Mouse (Mus musculus) myocyte (in vitro differentiated cells): Measurements from ENCODE around the gene Fkrp. TPM values are rescaled to one million over a fixed set of nuclear protein-coding genes. Genes with fewer than 3 reads are reported as not detected.

Experiments
- H3K27me3 ChIP-seq: one replicate; pipeline ENCODE4 v1.6.1; 2011; ENCODE audit not compliant: control insufficient read depth, insufficient read depth, insufficient read length
- H3K36me3 ChIP-seq: one replicate; pipeline ENCODE4 v1.6.1; 2011; ENCODE audit not compliant: control insufficient read depth, insufficient read depth
- H3K4me2 ChIP-seq: one replicate; pipeline ENCODE4 v1.6.1; 2011; ENCODE audit warnings: low read depth, control low read depth
- H3K4me3 ChIP-seq: one replicate; pipeline ENCODE4 v1.5.1; 2011; ENCODE audit warnings: mild to moderate bottlenecking, control low read depth, moderate library complexity
- H3K79me2 ChIP-seq: one replicate; pipeline ENCODE4 v1.6.1; 2011; ENCODE audit not compliant: control insufficient read depth, insufficient read depth
- H3ac ChIP-seq: one replicate; pipeline ENCODE4 v1.6.1; 2011; ENCODE audit not compliant: control insufficient read depth, insufficient read length
- CEBPB ChIP-seq: IDR thresholded peaks from 2 replicates; pipeline ENCODE4 v1.6.1; 2011; ENCODE audit warnings: mild to moderate bottlenecking, moderate library complexity; ENCODE audit not compliant: poor library complexity, insufficient read depth, severe bottlenecking
- E2F4 ChIP-seq: IDR thresholded peaks from one replicate; pipeline ENCODE4 v1.6.1; 2011; ENCODE audit warnings: mild to moderate bottlenecking, control low read depth, moderate library complexity; ENCODE audit not compliant: insufficient read depth
- MAX ChIP-seq: IDR thresholded peaks from one replicate; pipeline ENCODE4 v1.6.1; 2011; ENCODE audit warnings: low read depth, mild to moderate bottlenecking, control low read depth
- MYOD1 ChIP-seq, 3 experiments: IDR thresholded peaks; one replicate each; pipeline ENCODE4 v1.6.1; 2011; ENCODE audit warnings: control low read depth in 2 of 3, low read depth in 2 of 3, mild to moderate bottlenecking in 2 of 3, moderate library complexity in 1 of 3; ENCODE audit not compliant: insufficient read length in 2 of 3, control insufficient read depth in 1 of 3
- MYOG ChIP-seq, 3 experiments: IDR thresholded peaks; one replicate each; pipeline ENCODE4 v1.6.1; 2011; ENCODE audit warnings: control low read depth in 2 of 3, low read depth in 2 of 3, mild to moderate bottlenecking in 2 of 3; ENCODE audit not compliant: insufficient read length in 2 of 3, control insufficient read depth in 1 of 3, insufficient read depth in 1 of 3
- POLR2A ChIP-seq: IDR thresholded peaks from one replicate; pipeline ENCODE4 v1.6.1; 2011; ENCODE audit warnings: low read depth, mild to moderate bottlenecking, control low read depth, moderate library complexity; ENCODE audit not compliant: insufficient read length
- POLR2AphosphoS2 ChIP-seq: IDR thresholded peaks from one replicate; pipeline ENCODE4 v1.6.1; 2011; ENCODE audit warnings: low read depth, control low read depth; ENCODE audit not compliant: insufficient read length
- REST ChIP-seq: IDR thresholded peaks from one replicate; pipeline ENCODE4 v1.6.1; 2011; ENCODE audit warnings: mild to moderate bottlenecking, control low read depth, moderate library complexity; ENCODE audit not compliant: insufficient read depth, insufficient read length
- SRF ChIP-seq: IDR thresholded peaks from one replicate; pipeline ENCODE4 v1.6.1; 2011; ENCODE audit warnings: low read depth; ENCODE audit not compliant: control insufficient read depth, insufficient read length
- TCF12 ChIP-seq: IDR thresholded peaks from one replicate; pipeline ENCODE4 v1.6.1; 2011; ENCODE audit warnings: mild to moderate bottlenecking, control low read depth; ENCODE audit not compliant: poor library complexity, insufficient read depth, severe bottlenecking
- TCF3 ChIP-seq: IDR thresholded peaks from one replicate; pipeline ENCODE4 v1.6.1; 2011; ENCODE audit warnings: low read depth, control low read depth; ENCODE audit not compliant: insufficient read length
- USF1 ChIP-seq: IDR thresholded peaks from one replicate; pipeline ENCODE4 v1.6.1; 2011; ENCODE audit warnings: low read depth, mild to moderate bottlenecking, control low read depth, moderate library complexity
- polyA plus RNA-seq: library from polyadenylated mRNA; unstranded; fragments of >200 nt; fragmentation: generic; extraction: Trizol; gene quantifications from one replicate; pipeline ENCODE4 v1.2.1, GENCODE M21; 2012; ENCODE audit warnings: missing spikeins

The Fkrp gene
- polyA plus RNA-seq, 1 experiment = 26.7 TPM

GRCm38 (mm10) chr7:16825785-16826184 is 9.3 kb upstream of the Fkrp start:
- no peaks in the 10 kb centered on the region for H3K27me3 ChIP-seq
- no peak overlapping the region for H3ac ChIP-seq
- peaks cover 3% of the 10 kb centered on the region for H3K36me3 ChIP-seq
- peaks cover 25% of the 10 kb centered on the region for H3K79me2 ChIP-seq
- no peak overlapping the region for H3K4me3 ChIP-seq
- no peak for TF ChIP-seq POLR2AphosphoS2
- TF ChIP-seq SRF = no peak
- no peak for TF ChIP-seq USF1
- no peak for TF ChIP-seq CEBPB
- TF ChIP-seq MAX = no peak
- TF ChIP-seq MYOD1 (IDR thresholded peaks at IDR 0.05; ENCODE audit: control insufficient read depth in 1 of 3, insufficient read length in 2 of 3, low read depth in 2 of 3) = no peak
- TF ChIP-seq TCF3 = no peak
- no peak for TF ChIP-seq REST
- no peak for TF ChIP-seq POLR2A
- no peak overlapping the region for H3K4me2 ChIP-seq

DNA sequence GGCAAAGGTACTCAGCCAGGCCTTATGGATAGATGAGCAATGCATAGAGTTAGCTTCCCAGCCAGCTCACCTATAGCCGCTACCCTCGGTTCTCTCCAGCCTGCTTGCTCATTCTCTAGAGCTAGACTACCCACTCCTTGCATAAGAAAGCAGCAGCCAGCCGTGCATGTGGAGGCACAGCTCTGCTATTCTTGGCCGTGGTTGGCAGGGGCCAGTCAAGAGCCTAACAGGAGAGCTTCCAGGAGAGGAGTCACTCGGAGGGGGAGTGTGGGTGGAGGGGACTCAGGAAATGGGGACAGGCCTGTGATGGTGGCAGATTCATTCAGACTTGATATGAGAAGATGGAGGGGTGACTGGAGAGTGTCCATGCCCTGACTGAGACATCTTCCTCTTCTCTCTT is 7.2 kb upstream of the Fkrp start:
- H3K4me2 ChIP-seq = no peak overlapping the region
- H3K36me3 ChIP-seq = no peaks in the 10 kb centered on the region
- H3K27me3 ChIP-seq = no peaks in the 10 kb centered on the region
- TF ChIP-seq REST = no peak
- no peak for TF ChIP-seq MAX
- TF ChIP-seq SRF = no peak
- TF ChIP-seq MYOG (IDR thresholded peaks at IDR 0.05; ENCODE audit: control insufficient read depth in 1 of 3, insufficient read depth in 1 of 3, insufficient read length in 2 of 3, low read depth in 2 of 3) = no peak
- no peak for TF ChIP-seq TCF3
- peaks cover 46% of the 10 kb centered on the region for H3K79me2 ChIP-seq
- H3K4me3 ChIP-seq = no peak overlapping the region
- no peak overlapping the region for H3ac ChIP-seq

- peaks cover 66% of the 10 kb centered on the region for H3K79me2 ChIP-seq
Measured at GRCm38 (mm10) chr7:16821669-16822101, 5.2 kb upstream of the Fkrp start.

DNA sequence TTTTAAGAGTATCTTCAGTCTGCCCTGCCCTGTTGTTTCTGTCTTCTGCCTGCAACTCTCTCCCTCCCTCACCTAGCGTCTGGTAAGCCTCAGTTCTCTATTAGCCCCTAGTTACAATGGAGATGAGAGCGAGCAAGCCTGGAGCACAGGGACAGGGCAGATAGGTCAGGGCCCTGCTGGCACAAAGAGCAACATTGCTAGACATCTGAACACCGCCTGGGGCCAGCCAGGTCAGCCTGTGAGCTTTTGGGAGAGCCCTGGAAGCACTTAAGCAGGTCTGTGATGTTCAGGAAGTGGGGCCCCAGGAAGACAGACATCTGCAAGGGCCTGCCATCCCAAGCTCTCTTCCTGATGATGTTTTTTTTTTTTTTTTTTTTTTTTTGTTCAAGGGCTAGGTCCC is 4.6 kb upstream of the Fkrp start:
- no peak overlapping the region for H3K4me2 ChIP-seq

More at GRCm38 (mm10) chr7:16821669-16822101, 5.2 kb upstream of the Fkrp start:
- no peak overlapping the region for H3K4me3 ChIP-seq
- H3K4me2 ChIP-seq = no peak overlapping the region
- no peaks in the 10 kb centered on the region for H3K27me3 ChIP-seq
- H3ac ChIP-seq = no peak overlapping the region
- TF ChIP-seq E2F4 = no peak
- TF ChIP-seq MYOD1 (IDR thresholded peaks at IDR 0.05; ENCODE audit: control insufficient read depth in 1 of 3, insufficient read length in 2 of 3, low read depth in 2 of 3) = no peak
- TF ChIP-seq REST = no peak
- no peak for TF ChIP-seq CEBPB
- TF ChIP-seq SRF = no peak
- H3K36me3 ChIP-seq = no peaks in the 10 kb centered on the region

DNA sequence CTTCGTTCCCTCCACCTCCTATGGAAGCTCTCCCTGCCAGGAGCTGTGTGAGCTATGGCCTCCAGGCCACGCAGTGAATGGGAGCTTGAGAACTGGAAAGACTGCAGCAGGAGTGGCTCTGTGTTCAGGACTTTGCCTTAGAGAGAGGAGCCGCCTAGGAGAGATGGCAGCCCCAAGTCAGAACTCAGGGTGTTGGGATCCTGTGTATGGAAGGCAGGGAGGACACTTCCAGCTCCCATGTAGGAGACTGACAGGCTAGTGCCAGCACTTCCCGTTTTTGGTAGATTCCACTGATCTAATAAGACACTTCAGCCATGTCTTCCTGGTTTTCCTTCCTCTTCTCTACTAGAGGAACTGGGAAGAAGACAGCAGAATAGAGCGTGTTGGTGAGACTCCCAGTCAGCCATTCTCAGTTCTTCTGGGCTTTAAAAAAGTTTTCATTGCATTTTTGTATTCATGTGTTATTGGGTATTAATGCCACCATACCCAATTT is 3.8 kb upstream of the Fkrp start:
- Histone ChIP-seq H3K27me3 (no peaks in the 10 kb centered on the region), H3K79me2 (peaks cover 71% of the 10 kb centered on the region), H3K4me2 (no peak overlapping the region), H3K4me3 (no peak overlapping the region), H3ac (no peak overlapping the region), H3K36me3 (no peaks in the 10 kb centered on the region)
- TF ChIP-seq REST (no peak), POLR2AphosphoS2 (no peak), POLR2A (no peak), CEBPB (no peak), E2F4 (no peak), USF1 (no peak), TCF12 (no peak), TCF3 (no peak), MYOD1 (IDR thresholded peaks at IDR 0.05; ENCODE audit: control insufficient read depth in 1 of 3, insufficient read length in 2 of 3, low read depth in 2 of 3) (no peak)

More for the DNA sequence above, 4.6 kb upstream of the Fkrp start:
- H3K79me2 ChIP-seq = peaks cover 67% of the 10 kb centered on the region
- TF ChIP-seq TCF3 (no peak), REST (no peak), MYOD1 (IDR thresholded peaks at IDR 0.05; ENCODE audit: control insufficient read depth in 1 of 3, insufficient read length in 2 of 3, low read depth in 2 of 3) (no peak), TCF12 (no peak), MAX (no peak), POLR2A (no peak), MYOG (IDR thresholded peaks at IDR 0.05; ENCODE audit: control insufficient read depth in 1 of 3, insufficient read depth in 1 of 3, insufficient read length in 2 of 3, low read depth in 2 of 3) (no peak), POLR2AphosphoS2 (no peak), USF1 (no peak), E2F4 (no peak), SRF (no peak), CEBPB (no peak)
- H3K4me3 ChIP-seq = no peak overlapping the region
- H3ac ChIP-seq = no peak overlapping the region
- H3K36me3 ChIP-seq = no peaks in the 10 kb centered on the region
- no peaks in the 10 kb centered on the region for H3K27me3 ChIP-seq
